Mouse (Mus musculus): Measurements from ENCODE around the gene Zfp827.

DNA sequence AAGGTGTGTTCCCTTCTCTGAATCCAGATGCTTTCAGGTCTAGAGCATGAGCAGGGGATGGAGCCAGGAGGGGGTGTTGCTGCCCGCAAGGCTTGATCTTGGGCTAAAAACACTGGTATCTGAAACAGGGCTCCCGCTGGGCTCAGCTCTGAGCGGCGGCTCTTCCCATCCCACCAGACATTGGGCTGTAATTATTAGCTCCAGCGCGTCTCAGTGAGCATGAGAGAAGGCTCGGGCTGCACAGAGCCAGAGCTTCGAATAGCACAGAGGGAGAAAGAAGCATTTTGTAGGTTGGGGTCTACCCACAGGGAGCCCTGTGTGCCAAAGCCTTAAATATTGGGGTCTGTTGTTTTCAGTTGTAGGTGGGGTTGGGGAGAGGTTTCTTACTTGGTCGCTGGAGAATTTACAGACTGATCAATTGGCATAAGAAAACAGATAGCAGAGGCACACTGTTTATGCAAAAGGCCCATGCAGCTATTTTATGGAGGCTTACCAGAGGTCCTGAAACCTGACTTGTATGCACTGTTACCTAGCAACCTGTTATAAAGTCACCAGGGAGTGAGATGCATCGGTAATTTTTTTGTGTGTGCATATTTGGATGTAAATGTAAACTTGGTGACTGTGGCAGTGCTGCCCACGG is 50.4 kb downstream of the Zfp827 start:
- no peak for TF ChIP-seq POLR2A (IDR thresholded peaks at IDR 0.05; ENCODE audit: borderline replicate concordance, low read depth, low read length)
- no peak for TF ChIP-seq CTCF (IDR thresholded peaks at IDR 0.05; ENCODE audit: low read depth, low read length)

Measured in bone marrow macrophage, adult 2 months (primary cell).